Mouse (Mus musculus): ENCODE measurements around the gene Gm3448. TPM values are rescaled to one million over a fixed set of nuclear protein-coding genes. Genes with fewer than 3 reads are reported as not detected.
A peak's percentile ranks its signal among the peaks of the same experiment; 100 is the strongest.

Gm3448 gene
- total RNA-seq, 2 experiments from 2014 or later, result 0.69 to 0.72 TPM

DNA sequence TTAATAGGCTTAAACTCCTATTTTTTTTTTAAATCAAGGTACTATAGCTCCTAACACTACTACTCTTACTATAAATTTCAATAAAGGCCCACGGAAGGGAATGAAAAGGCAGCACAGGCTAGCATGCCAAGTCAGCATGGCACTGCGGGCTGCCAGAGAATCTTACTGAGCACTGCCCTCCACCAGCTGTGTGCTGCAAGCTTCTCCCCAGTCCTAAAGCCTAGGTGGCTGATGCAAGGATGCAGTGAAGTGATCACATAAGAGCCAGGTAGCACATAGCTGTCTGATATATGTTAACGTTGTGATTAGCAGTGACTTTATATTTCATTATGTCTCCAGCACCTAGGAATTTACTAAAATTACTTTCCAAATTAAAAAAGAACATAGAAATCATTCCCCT is 81.4 kb downstream of the Gm3448 start:
- DNase-seq, result no peak

DNA sequence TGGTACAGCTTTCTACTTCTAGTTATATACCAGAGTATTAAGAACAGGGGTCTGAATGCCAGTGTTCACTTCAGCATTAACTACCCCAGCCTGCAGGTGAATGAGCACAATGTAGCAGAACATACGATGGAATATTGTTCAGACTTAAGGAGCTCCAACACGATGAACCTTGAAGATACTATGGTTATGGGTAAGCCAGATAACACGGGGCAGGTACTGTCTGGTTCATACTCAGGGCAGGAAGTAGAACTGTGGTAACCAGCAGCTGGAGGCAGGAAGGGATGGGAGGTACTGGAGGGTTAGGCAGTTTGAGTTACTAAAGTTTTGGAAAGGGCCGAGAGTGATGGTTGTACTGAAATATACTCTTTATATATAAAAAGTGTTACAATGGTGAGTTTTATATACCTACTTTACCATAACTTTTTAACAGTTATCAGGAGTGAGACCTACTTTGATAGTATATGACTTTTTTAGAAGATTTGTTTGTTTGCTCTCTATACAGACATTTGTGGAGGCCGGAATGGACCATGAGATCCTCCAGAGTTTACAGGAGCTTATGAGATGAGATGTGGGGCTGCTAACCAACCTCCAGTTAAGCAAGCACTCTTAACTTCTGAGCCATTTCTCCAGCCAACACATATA is 82.5 kb downstream of the Gm3448 start:
- DNase-seq, result no peak

DNA sequence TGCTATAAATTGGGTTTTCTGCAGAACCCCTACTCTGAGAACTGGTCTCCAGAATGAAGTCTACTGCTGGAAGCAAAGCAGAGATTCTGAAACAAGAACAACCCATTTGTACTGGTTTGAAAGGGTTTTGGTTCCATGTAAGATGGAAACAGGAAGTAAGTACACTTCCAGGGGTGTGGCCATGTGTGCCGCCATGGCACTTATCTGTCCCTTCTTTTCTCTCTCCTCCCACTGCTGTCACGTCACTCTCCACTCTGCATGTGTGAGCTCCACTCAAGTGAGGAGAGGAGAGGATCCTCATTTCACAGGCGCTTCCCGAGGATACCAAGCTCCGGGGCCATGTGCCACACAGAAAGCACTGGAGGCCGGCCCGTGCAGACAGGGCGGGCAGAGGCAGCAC is 87.9 kb downstream of the Gm3448 start:
- DNase-seq, result no peak

DNA sequence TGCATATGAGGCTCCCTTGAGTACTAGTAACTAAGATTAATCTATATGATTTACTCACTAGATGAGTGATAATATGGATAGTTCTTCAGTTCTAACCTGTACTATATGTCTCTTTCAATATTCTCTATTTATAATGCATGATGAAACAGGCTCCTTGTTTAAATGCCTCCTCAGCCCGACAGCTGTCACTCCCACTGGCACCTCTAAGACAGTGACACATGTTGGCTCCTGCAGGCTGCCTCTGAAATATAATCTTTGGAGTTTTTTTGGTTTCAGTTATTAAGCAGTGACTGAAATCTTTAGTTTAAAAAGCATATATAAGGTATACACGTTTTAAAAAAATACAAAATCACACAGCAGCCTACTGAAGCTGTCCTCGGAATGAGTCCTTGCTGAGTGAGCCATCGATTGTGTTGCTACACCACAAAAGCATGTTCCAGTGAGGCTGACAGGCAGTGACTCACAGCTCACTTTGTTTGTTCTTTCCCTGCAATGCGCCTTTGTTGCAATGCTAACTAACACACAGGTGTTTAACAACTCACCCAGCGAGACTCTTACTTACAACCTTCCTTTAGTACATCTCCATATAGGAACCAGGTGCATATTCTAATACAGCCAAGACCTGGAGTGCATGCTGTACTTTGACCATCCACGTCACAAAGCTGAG is 92.0 kb downstream of the Gm3448 start:
- peak; percentile 2 for DNase-seq

Other genes starting within 250 kb of the Gm3448 start
- gene Wdr27, start 98.4 kb downstream of the Gm3448 start, total RNA-seq (2021), result 1 to 10 TPM in 1 of 2 experiments, under 1 TPM in 1; 0.83 to 2.1 TPM
- 1 to 10 TPM; 7.0 to 9.0 TPM for gene 1600012H06Rik, start 98.4 kb downstream of the Gm3448 start, total RNA-seq (2021)
- 10 to 100 TPM; 44.2 to 46.5 TPM for gene Phf10, start 80.3 kb downstream of the Gm3448 start, total RNA-seq (2021)
- gene 9030025P20Rik, start 63.1 kb downstream of the Gm3448 start, total RNA-seq (2021), result 1 to 10 TPM; 1.5 to 3.6 TPM
- not detected for gene Gm3417, start 62.7 kb downstream of the Gm3448 start, total RNA-seq (2021)
- gene Gm3435, start 31.4 kb downstream of the Gm3448 start, total RNA-seq (2021), result 1 to 10 TPM; 1.9 to 2.3 TPM
- gene Ermard, start 329 bp downstream of the Gm3448 start, total RNA-seq (2021), result 10 to 100 TPM; 19.2 to 19.8 TPM
- gene Tcte3, start within 50 bp of the Gm3448 start, total RNA-seq (2021), result not detected